Mouse (Mus musculus) stomach, postnatal 0 days (tissue): ENCODE measurements around the gene Dpysl5. TPM values are rescaled to one million over a fixed set of nuclear protein-coding genes. Genes with fewer than 3 reads are reported as not detected.

Experiments
- ATAC-seq: fragments of 200-750 bp; cut with Nextera tagmentation; 2 replicates; pipeline ENCODE4 v1.8.0; 2017; ENCODE audit not compliant: low FRiP score, low TSS enrichment
- DNase-seq: peaks from one replicate; pipeline ENCODE4 v3.0.0-alpha.2; 2016; ENCODE audit warnings: low spot score
- H3K27ac ChIP-seq: fragments of 300-500 bp; sonication (generic); replicated peaks from 2 replicates; pipeline ENCODE4 v1.5.1; 2014; ENCODE audit warnings: mild to moderate bottlenecking, control low read depth
- H3K27me3 ChIP-seq: fragments of 300-500 bp; sonication (generic); 2 replicates; pipeline ENCODE4 v1.6.1; 2014; ENCODE audit warnings: low read length; ENCODE audit not compliant: control insufficient read depth, insufficient read depth
- H3K36me3 ChIP-seq: fragments of 300-500 bp; sonication (generic); 2 replicates; pipeline ENCODE4 v1.6.1; 2014; ENCODE audit warnings: low read length, mixed read lengths; ENCODE audit not compliant: control insufficient read depth, insufficient read depth
- H3K4me1 ChIP-seq: fragments of 300-500 bp; sonication (generic); replicated peaks from 2 replicates; pipeline ENCODE4 v1.6.1; 2014; ENCODE audit warnings: antibody characterized with exemption; ENCODE audit not compliant: control insufficient read depth, insufficient read depth
- H3K4me2 ChIP-seq: fragments of 300-500 bp; sonication (generic); replicated peaks from 2 replicates; pipeline ENCODE4 v1.6.1; 2014; ENCODE audit warnings: low read depth, mild to moderate bottlenecking, control low read depth, moderate library complexity
- H3K4me3 ChIP-seq: fragments of 300-500 bp; sonication (generic); 2 replicates; pipeline ENCODE4 v1.5.1; 2014; ENCODE audit warnings: low read depth, low read length, control low read depth
- H3K9ac ChIP-seq: fragments of 300-500 bp; sonication (generic); 2 replicates; pipeline ENCODE4 v1.6.1; 2014; ENCODE audit warnings: mild to moderate bottlenecking, low read length, control low read depth, mixed read lengths
- H3K9me3 ChIP-seq: fragments of 300-500 bp; sonication (generic); 2 replicates; pipeline ENCODE4 v1.6.1; 2016; ENCODE audit warnings: low read length; ENCODE audit not compliant: control insufficient read depth
- CTCF ChIP-seq: IDR thresholded peaks from 2 replicates; pipeline ENCODE4 v1.5.1; 2016; ENCODE audit warnings: antibody characterized with exemption, low read depth, mild to moderate bottlenecking, moderate library complexity
- EP300 ChIP-seq: optimal IDR thresholded peaks from 2 replicates; pipeline ENCODE3; 2016; ENCODE audit warnings: antibody characterized with exemption
- WGBS: fragments of 180-500 bp; shearing (Covaris S2); extraction: QIAGEN DNeasy Blood & Tissue Kit; methylation state at CpG from one replicate; pipeline ENCODE4 v1.1.7; 2014; 5-methylcytosine and 5-hydroxymethylcytosine counted together
- polyA plus RNA-seq: library from polyadenylated mRNA; unstranded; fragments of >200 nt; fragmentation: Nextera tagmentation; extraction: Ambion mirVana; gene quantifications from 2 replicates; pipeline ENCODE4 v1.2.1, GENCODE M21; 2015

Dpysl5 gene
- polyA plus RNA-seq, 1 experiment from 2014 or later: 1.7 TPM

DNA sequence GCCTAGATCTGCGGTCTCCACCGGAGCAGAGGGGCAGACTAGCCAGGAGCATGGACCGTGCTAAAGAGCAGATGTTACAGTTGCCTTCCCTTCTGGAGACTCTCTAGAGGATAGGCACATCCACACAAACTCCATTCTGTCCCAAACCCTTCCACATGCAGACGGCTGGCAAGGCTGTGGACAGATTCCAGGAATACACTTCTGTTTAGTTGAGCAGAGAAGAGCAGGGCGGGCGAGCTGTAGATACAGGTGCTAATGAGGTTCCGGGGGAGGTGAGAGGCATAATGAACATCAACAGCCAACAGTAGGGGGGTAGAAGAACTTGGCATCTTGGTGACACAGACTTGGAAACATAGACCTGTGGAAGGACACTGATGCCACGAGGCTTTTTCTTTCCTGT lies 28.2 kb downstream of the Dpysl5 start:
- WGBS: 80% methylated on average over 8 of the region's 8 CpGs
- H3K4me3 ChIP-seq: no peak overlapping the region

GRCm38 (mm10) chr5:30749582-30750311 lies 38.4 kb downstream of the Dpysl5 start:
- no peaks in the 10 kb centered on the region for H3K36me3 ChIP-seq
- no peaks in the 10 kb centered on the region for H3K4me1 ChIP-seq
- H3K27ac ChIP-seq: no peak overlapping the region
- H3K9me3 ChIP-seq: no peaks in the 10 kb centered on the region
- WGBS: 56% methylated on average over 12 of the region's 12 CpGs
- no peak overlapping the region for H3K4me3 ChIP-seq
- H3K4me2 ChIP-seq: no peak overlapping the region
- no peak overlapping the region for H3K9ac ChIP-seq
- TF ChIP-seq CTCF (no peak), EP300 (no peak)
- DNase-seq (peak; percentile 35), ATAC-seq (peak; percentile 47; the same call in 1 of the 2 replicates)
- no peaks in the 10 kb centered on the region for H3K27me3 ChIP-seq

More for the DNA sequence above, 28.2 kb downstream of the Dpysl5 start:
- Histone ChIP-seq H3K27ac (no peak overlapping the region), H3K36me3 (no peaks in the 10 kb centered on the region), H3K9ac (no peak overlapping the region), H3K27me3 (no peaks in the 10 kb centered on the region), H3K4me2 (no peak overlapping the region), H3K4me1 (no peaks in the 10 kb centered on the region), H3K9me3 (no peaks in the 10 kb centered on the region)
- TF ChIP-seq CTCF (no peak), EP300 (no peak)
- no peak for DNase-seq
- ATAC-seq: no peak

GRCm38 (mm10) chr5:30751071-30751470 lies 39.7 kb downstream of the Dpysl5 start:
- DNase-seq (no peak), ATAC-seq (no peak)
- no peak for TF ChIP-seq EP300
- TF ChIP-seq CTCF: no peak
- H3K27ac ChIP-seq: no peak overlapping the region
- H3K27me3 ChIP-seq: no peaks in the 10 kb centered on the region
- H3K4me2 ChIP-seq: no peak overlapping the region
- no peak overlapping the region for H3K4me3 ChIP-seq
- no peaks in the 10 kb centered on the region for H3K4me1 ChIP-seq
- no peak overlapping the region for H3K9ac ChIP-seq
- 63% methylated on average over 5 of the region's 5 CpGs for WGBS
- no peaks in the 10 kb centered on the region for H3K9me3 ChIP-seq
- no peaks in the 10 kb centered on the region for H3K36me3 ChIP-seq

DNA sequence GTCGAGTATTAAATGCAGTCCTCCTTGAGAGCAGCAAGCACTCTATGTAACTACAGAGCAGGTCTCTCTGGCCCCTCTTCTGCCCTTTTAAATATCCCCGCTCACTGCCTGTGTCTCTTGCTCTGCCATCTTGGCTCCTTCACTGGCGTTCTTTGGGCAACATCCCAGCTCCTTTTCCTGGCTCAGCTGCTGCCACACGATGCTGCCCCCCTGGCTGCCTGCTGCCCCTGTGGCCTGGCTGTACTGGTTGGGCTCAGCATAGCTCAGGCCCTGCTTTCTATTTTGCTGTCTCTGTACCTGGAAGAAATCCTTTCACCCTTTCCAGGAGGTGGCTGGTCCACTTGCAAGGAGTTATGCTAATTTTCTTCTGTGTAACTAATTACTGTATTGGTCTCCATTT lies 41.8 kb downstream of the Dpysl5 start:
- 89% methylated on average over 4 of the region's 4 CpGs for WGBS
- no peak overlapping the region for H3K27ac ChIP-seq
- no peak overlapping the region for H3K4me3 ChIP-seq
- ATAC-seq (no peak), DNase-seq (no peak)
- no peaks in the 10 kb centered on the region for H3K27me3 ChIP-seq
- TF ChIP-seq CTCF: no peak
- TF ChIP-seq EP300: no peak
- no peaks in the 10 kb centered on the region for H3K36me3 ChIP-seq
- H3K9ac ChIP-seq: no peak overlapping the region
- no peaks in the 10 kb centered on the region for H3K9me3 ChIP-seq
- no peaks in the 10 kb centered on the region for H3K4me1 ChIP-seq
- no peak overlapping the region for H3K4me2 ChIP-seq

DNA sequence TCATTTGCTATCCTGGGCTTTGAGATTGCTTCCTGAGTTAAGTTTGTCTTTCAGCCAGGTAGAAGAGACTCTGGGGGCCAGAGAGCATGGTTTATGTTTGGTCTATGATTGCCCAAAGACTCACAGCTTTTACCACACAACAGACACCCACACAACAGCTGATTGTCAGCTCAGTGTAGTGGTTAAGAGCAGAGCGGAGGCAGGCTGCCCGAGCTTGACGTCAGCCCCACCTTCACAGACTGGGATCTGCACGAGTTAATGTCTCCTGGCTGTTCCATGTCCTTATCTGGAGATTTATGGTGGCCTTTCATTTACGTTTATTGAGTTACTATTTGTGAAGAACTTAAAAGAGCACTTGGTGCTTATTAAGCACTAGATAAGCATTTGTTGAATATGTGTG lies 43.9 kb downstream of the Dpysl5 start:
- 44% methylated on average over 5 of the region's 5 CpGs for WGBS
- Histone ChIP-seq H3K9ac (no peak overlapping the region), H3K36me3 (no peaks in the 10 kb centered on the region), H3K9me3 (no peaks in the 10 kb centered on the region), H3K4me3 (no peak overlapping the region), H3K4me2 (no peak overlapping the region), H3K4me1 (no peaks in the 10 kb centered on the region), H3K27me3 (no peaks in the 10 kb centered on the region), H3K27ac (no peak overlapping the region)
- DNase-seq: no peak
- no peak for TF ChIP-seq EP300
- no peak for TF ChIP-seq CTCF
- ATAC-seq: no peak

DNA sequence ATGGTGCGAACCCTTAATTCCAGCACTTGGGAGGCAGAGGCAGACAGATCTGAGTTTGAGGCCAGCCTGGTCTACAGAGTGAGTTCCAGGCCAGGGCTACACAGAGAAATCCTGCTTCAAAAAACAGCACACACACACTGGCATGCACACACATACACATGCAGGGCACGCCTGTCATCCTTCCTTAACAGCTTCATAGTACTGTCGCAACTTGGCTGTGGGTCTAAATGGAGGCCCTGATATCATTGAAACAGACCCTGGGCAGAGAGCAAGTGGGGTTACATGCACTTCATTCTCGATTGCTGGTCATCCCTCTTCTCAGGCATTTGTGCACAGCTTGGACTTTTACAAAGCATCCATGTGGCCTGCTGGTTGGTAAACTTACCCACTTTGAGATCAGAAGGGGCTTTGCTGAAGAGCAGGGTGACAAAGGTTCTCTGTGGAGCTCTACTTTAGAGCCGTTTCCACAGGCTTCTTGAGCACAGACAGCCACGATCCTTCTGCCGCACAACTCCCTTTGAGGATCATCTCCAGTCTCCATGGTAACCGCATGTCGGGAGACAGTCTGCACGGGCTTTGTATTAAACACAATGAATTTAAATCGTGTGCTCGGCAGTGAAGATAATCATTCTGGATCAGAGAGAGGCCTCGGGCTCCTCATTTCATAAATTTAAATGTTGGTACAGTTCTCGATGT lies 51.6 kb downstream of the Dpysl5 start:
- Histone ChIP-seq H3K9ac (no peak overlapping the region), H3K9me3 (no peaks in the 10 kb centered on the region), H3K4me1 (no peaks in the 10 kb centered on the region), H3K4me3 (no peak overlapping the region), H3K36me3 (no peaks in the 10 kb centered on the region), H3K27ac (no peak overlapping the region), H3K4me2 (no peak overlapping the region), H3K27me3 (no peaks in the 10 kb centered on the region)
- 59% methylated on average over 14 of the region's 14 CpGs for WGBS
- no peak for TF ChIP-seq CTCF
- no peak for TF ChIP-seq EP300
- DNase-seq: no peak
- no peak for ATAC-seq
